Mouse (Mus musculus): ENCODE results near the gene Ccl12.

Ccl12 gene

DNA sequence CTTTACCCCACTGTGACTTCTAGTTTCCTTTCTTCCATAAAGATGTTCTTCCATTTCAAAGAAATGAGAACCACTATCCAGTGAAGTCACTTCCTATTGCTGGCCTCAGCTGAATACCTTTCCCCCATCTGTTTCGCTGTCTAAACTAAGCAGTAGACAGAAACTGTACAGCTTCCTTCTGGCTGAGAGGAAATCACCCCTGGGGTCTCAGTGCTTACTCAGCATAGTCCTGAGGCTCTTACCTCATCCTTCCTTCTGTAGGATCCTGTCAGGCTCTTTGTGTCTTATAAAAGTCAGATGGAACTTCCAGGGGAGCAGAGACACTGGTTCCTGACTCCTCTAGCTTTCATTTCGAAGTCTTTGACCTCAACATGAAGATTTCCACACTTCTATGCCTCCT lies at the start of gene Ccl12:
Gene Ccl12, plus strand, starts transcription at position 317 of the 400 bp plus-strand sequence.
- DNase-seq (ENCODE audit: low spot score in 2 of 2): no peak

DNA sequence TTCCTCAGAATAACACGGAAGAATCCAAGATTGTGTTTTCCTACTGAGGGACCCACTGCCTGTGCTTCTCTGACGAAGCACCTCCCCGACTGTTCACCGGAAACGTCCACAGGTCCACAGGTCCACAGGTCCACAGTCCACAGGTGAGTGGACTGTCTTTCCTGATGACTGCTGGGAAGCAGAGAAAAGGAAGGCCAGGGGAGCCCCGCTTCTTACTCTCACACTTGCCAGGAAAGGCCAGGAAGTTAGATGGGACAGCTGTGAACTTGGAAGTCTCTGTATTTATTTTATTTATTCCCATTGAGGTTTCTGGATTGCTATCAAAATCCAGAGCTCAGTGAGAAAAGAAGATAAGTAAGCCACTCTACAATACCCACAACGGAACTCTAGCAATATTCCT lies 47.8 kb upstream of the Ccl12 start:
- no peak for DNase-seq (ENCODE audit: low spot score in 2 of 2)

DNA sequence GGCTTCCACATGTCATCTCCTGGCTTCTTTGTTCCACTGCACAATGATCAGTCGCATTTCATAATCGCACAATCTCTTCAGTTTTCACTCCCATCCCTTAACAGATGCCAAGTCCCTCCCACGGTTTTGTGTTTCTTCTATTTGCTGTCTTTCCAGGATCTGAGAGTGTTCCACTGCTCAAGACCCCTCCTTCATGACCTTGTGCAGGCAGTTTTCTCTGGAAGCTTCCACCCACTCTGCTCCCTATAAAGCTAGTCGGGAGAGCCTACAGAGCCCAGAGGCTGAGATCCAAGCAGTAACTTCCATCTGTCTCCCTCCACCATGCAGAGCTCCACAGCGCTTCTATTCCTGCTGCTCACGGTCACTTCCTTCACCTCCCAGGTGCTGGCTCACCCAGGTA lies 44.0 kb upstream of the Ccl12 start, which contains the start of gene Ccl11:
Gene Ccl11, plus strand, starts transcription at position 178 of the 400 bp plus-strand sequence.
- no peak for DNase-seq (ENCODE audit: low spot score in 2 of 2)

DNA sequence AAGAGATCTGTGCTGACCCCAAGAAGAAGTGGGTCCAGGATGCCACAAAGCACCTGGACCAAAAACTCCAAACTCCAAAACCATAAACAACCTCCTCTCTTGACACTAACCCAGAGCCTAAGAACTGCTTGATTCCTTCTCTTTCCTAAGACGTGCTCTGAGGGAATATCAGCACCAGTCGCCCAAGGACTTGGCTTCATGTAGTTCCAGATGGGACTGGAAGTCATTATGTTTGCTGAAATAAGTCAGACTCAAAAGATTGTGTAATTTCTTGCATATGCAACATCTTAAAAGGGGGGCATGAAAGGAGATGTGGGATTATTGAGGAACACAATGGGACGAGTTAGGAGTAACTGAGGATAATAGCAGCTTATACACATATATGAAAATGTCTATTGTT lies 39.4 kb upstream of the Ccl12 start:
- DNase-seq (ENCODE audit: low spot score in 2 of 2): no peak

DNA sequence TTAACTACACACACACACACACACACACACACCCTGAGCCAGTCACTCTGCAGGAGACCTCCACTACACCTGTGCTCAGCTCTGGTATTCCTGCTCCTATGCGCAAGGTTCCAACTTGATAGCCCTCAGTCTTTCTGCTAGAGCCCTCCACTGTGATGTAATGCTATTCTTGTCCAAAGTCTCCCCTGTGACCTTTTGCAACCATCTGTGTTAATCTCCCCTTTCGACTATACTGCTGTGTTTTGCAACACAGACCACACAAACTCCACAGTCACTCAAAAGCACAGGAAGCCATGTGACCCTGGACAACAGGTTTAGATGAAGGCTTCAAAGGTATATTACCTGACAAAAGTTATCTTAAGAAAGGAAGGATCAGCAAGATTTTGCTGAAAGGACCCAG lies 38.2 kb upstream of the Ccl12 start:
- DNase-seq (ENCODE audit: low spot score in 2 of 2): no peak

DNA sequence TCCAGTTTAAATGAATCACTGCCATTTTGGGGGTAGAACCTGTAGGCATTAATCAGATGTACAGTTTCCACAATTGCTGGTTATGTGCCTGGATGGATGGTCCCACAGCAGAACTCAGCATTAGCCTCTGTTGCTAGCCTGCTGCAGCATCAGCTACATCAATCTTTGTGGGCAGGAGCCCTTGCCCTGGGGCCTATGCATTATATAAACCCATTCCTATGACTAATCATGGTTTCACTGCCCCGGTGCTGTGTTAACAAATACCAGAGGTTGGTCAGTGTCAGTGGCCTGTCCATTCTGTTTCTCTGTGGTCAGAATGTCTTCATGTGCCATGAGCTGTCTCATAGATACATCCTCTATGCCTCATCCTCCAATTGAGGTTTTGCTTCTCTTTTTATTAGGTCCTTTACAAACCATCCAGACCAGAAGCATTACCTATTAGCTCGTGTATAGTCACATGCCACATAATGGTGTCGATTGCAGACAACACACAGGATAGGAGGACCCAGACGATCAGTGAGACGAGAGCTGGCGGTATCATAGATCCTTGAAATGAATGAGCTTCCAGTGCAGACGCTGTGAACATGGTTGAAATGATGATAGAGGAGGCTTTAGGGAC lies 34.6 kb upstream of the Ccl12 start:
- DNase-seq (ENCODE audit: low spot score in 2 of 2): no peak

DNA sequence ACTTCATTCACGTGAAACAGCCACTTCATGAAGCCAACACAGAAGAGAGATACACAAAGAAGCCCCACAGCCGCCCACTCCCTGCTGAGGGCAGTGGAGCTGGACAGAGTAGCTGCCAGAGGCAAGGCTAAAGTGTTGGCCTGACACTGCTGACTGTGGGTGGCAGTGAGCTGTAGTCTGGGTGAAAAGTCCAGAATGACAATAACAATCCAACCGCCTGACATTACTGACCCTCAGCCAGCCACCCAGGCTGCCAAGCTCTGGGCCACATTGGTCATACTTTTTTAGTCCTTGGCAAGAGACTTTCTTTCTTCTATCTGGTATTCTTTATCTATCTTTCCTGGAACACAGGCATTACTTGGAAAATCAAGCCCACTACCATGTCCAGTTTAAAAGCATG lies 30.6 kb upstream of the Ccl12 start:
- no peak for DNase-seq (ENCODE audit: low spot score in 2 of 2)

DNA sequence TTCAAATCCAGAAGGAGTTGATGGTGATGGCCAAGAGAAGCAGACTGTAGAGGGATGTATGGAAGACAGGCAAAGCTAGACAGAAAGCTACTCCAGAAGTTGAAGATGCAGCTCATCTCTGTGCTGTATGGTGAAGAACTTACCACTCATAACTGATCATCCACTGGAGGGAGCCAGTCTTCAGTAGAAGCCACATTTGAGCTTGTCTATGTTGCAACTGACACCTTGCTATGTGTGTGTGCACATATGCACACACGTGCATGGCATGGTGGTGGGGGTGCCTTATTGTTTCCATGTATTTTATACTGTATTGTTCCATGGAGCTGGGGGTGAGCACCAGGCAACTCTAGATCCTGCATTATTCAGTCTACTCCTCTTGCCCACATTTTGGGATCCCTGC lies 29.3 kb upstream of the Ccl12 start:
- DNase-seq (ENCODE audit: low spot score in 2 of 2): no peak

DNA sequence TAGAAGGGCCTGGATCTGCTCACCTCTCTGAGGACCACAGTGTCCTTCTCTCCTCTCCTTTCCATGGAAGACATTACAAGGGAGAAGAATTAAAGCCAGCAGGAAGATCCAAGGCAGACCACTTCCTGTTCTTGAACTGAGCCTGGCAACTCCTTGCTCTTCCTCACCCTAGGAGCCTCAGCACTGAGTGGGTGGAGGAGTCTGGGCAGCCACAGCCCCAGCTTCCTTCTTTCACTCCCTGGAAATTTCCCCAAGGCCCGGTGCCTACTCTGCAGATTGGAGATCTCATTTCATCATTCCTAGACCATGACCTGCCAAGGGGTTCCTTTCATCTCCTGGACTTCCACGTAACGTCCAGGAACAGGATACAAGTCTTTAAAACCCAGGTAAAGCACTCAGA lies 28.7 kb upstream of the Ccl12 start:
- DNase-seq (ENCODE audit: low spot score in 2 of 2): no peak

DNA sequence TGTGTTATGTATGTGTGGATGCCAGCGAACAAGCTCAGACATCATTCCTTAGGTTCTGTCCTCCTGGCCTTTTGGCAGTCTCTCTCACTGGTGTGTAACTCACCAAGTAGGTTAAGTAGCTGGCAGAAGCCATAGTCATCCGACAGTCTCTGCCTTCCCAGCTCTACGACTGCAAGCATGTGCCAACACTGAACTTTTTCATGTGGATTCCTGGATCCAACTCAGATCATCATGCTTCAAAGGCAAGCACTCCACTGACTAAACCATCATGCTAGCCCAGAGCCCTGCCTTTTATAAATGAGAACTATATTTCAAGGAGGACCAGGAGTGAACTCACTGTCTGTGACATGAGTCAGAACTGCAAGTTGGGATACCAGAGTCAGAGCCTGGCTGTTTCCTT lies 28.0 kb upstream of the Ccl12 start:
- DNase-seq (ENCODE audit: low spot score in 2 of 2): no peak

DNA sequence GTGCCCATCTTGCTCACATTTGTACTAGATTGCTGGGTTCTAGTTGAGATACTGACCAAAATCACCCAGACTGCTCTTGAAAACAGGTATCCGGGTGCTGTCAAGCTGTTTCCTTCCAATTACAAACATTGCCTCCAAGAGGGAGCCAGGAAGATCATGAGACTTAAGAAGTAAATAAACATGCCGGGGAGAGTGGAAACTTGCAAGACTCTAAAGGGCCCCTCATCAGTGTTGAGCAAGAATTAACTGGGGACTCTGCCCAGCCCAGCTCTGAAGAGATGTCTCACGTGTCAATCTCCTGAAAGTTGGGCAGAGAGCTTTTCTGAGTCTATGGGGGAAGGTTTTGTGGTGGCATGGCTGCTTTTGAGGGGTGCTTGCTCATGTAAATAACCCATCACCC lies 24.6 kb upstream of the Ccl12 start:
- DNase-seq (ENCODE audit: low spot score in 2 of 2): no peak

DNA sequence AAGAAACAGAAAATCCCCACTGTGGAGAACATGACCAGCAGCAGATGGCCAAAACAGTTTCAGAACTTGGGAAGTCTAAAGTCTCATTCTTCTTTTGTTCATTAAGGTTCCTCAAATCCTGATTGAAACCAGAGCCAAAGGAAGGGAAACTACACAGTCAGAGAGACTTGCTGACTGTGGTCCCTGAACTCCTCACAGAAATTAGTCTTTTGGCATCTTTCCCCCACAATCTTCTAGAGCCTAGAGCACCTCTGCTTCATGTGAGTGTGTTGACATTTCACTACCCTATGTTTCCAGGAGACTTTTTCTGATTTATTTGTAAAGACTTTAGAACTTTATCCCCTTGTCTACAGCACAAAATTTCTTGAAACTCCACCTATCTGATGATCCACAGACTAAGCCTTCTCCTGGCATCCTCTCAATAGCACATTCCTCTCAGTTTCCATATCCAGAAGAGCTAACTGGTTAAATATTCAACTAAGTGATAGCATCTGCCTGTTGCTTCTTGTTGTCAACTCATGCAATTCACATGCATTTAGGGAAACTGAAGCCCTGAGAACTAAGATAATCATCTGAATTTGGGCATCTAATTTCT lies 23.4 kb upstream of the Ccl12 start:
- DNase-seq (ENCODE audit: low spot score in 2 of 2): no peak

DNA sequence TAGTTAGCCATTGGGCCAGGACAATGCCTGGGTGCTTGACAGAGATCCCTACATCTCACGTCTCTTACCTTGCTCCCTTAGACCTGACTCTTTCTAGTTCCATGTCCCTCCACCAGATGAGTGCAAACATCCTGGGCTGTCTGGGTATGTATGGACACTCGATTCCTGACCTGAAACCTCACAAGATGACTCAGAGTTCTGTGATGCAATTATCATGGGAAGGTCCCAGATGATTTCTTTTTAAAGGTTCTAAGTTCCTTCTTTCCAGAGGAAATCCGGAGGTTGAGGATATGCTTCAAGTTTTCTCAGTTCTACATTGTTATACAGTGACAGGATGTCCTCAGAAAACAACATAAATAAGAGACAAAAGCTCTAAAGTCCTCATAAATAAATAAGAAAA lies 20.8 kb upstream of the Ccl12 start:
- no peak for DNase-seq (ENCODE audit: low spot score in 2 of 2)

DNA sequence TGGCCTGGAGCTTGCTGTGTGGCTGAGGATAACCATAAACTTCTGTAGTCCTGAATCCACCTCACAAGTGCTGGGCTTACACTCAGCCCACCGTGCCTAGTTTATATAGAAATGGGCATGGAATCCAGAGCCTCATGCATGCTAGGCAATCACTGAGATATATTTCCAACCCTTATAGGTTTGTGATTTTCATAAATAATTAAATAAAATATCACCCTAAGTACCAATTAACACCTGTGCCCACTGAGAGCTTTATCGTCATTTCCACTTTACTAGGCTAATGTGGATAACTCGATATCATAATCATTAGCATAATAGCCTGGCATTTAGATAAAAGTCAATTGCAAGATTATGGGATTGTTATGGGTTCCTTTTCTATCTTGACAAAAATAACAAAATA lies 17.3 kb upstream of the Ccl12 start:
- no peak for DNase-seq (ENCODE audit: low spot score in 2 of 2)

DNA sequence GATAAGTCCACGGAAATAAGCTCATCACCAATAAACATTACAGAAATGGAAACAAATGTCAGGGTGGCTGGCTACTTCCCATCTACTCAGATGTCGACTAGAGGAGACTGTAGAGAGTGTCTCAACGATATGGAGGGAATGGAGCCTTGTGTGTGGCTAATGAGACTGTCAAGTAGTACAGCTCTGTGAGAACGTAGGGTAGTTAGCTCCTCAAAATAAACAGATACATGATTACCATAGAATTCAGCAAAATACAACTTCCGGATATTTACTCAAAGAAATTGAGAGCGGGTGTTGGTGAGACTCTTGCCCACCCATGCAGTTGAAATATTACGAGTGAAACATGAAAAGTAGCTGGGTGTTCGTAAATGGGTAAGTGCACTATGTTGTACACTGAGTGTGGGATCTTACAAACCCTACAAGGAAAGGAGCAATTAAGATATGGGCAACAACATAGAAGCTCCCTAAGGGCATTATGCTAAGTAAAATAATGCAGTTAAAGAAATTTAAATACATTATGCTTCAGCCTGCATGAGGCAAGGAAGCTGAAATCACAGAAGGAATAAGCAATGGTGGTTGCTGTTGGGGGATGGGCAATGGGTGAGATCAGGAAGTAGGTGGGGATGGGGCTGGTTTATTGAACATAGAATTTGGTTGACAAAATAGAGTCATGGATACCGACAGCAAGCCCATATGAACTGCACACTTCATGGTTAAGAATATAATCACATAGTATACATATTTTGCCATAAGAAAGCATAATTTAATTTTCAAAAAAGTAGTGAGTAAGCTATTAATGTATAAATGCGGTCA lies 1.9 kb upstream of the Ccl12 start:
- no peak for DNase-seq (ENCODE audit: low spot score in 2 of 2)

DNA sequence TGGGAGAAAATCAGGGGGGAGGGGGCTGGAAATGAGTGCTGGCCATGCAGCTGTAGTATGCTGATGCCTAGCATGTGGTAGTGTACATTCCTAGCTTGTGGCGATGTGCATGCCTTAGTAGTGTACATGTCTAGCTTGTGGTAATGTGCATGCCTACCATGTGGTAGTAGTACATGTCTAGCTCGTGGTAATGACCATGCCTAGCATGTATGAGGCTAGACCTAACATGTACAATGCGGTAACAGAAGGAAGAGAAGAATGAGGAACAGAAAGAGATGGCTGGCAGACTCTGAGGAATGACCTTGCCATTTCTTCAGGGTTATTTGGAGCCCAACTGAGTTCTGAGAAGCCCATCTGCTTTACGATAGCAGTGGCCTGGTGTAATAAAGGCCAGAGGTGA lies 558 bp upstream of the Ccl12 start:
- DNase-seq (ENCODE audit: low spot score in 2 of 2): no peak

DNA sequence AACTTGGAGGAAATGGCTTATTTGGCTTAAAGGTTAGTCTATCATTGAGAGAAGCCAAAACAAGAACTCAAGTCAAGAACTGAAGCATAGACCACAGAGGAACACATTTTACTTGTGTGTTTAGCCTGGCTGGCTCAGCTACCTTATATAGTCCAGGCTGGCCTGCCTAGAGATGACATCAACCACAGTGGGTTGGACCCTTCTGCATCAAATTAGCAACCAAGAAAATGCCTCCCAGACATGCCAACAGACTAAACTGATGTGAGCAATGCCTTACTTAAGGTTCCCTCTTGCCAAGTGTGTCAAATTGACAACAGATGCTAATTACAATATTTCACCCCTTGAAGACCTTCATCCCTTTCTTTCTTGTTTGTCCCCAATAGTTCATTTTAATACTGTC lies 8.0 kb downstream of the Ccl12 start:
- DNase-seq (ENCODE audit: low spot score in 2 of 2): no peak

DNA sequence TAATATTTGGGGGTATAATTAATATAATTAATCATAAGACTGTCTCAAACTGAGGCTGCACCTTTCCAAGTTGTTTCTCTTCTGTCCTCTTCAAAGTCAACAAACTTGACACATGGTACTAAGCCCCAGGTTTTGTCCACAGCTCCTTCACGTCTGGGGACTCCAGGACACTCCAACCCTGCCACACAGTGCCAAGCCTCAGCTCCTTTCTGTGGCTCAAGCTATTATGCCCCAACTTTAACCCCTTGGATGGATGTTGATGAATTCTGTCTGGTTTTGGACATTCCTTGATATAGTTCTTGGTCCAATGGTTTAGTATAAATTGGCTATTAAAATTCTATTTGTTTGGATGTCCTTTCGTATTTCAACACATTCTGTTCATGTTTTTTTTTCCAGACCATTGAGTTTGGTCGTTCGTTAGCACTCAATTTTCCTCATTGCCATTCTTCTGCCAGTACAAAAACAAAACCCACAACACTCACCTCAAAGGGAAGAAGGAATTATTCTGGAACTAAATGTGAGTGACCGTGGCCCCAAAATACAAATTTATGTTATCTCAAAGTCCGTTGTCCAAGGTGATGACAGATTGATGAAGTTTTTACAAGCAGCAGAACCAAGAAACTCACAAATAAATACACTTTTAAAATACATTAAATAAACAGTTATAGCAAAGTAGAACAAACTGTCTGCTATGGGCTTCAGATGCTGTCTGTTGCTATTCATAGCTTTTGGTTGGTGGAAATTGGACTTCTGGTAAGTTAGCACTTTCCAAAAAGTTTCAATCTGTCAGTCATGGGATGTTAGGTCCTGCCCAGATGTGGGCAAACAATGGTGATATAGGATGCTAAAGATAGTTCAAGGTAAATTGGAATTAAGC lies 9.0 kb downstream of the Ccl12 start:
- no peak for DNase-seq (ENCODE audit: low spot score in 2 of 2)

DNA sequence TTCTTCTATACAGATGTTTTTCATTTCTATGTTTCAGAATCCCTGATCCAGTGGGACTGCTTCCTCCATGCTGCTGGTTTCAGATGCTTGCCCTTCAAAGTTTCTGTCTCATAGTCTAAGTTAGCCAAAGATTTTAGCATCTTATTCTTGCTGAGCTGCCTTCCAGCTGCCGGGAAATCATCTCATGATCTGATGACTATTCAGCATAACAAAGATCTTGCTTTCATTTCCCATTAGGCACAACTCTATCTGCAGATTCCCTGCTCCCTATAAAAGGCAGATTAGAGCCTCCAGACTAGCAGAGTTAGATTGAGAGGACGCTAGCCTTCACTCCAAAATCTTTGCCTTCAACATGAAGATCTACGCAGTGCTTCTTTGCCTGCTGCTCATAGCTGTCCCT lies 13.2 kb downstream of the Ccl12 start, which contains the start of gene Ccl8:
Gene Ccl8, plus strand, starts transcription at position 301 of the 400 bp plus-strand sequence.
- no peak for DNase-seq (ENCODE audit: low spot score in 2 of 2)

DNA sequence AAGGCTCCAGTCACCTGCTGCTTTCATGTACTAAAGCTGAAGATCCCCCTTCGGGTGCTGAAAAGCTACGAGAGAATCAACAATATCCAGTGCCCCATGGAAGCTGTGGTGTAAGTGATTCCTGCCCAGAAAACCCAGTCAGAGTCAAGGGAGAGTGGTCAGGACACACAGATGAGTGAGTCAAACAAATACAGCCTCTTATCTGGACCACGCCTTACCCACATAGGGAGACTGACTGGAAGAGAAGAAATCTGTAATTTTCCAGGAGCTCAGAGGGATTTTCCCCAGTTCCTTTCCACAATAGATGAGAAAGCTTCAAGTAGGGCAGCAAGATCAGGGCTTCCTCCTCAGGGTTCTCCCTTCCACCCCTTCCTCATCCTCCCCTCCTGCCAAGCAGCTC lies 14.4 kb downstream of the Ccl12 start:
- no peak for DNase-seq (ENCODE audit: low spot score in 2 of 2)

DNA sequence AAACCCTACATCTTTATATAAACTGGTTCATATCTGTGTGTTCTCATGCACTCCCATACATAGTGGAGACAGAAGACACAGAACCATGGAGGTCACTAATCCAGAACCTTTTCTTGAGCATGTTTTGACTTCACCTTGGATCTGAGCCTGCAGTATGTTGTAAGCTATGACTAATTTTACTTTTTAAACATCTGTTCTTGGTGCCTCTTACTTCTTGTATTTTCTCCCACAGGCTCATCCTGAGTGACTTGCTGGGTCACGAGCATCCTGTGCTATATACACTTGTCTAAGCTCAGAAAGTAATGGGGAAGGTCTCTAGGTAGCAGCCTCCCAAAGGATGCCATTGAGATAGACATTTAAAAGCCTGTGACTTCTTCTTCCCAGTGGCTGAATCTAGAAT lies 31.3 kb downstream of the Ccl12 start:
- no peak for DNase-seq (ENCODE audit: low spot score in 2 of 2)

DNA sequence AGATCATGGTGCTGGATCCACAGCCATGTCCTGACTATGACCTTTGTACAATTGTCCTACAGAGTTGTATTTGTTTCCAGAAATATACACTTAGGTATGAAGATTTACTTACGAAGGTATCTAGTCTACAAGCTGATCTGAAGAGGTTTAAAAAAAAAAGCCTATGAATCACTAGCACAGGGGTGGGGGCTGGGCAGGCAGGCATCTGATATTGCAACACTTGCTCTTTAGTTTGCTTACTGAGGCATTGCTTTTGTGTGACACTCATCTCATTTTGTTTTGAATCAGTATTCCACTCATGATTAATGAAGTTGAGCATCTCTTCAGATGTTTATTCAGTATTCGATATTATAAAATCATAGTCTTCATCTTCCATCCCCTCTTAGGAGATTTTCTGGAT lies 34.6 kb downstream of the Ccl12 start:
- DNase-seq (ENCODE audit: low spot score in 2 of 2): no peak
